Mouse (Mus musculus): Measurements from ENCODE around the gene Ankrd11.

- TF ChIP-seq EP300 (IDR thresholded peaks at IDR 0.05; ENCODE audit: low read depth) = no peak
- no peak for TF ChIP-seq CTCF (IDR thresholded peaks at IDR 0.05; ENCODE audit: low read depth)
These were observed 113.3 kb downstream of the Ankrd11 start for GRCm38 (mm10) chr8:122928631-122929224.

Data from heart, postnatal 0 days (tissue).